Mouse (Mus musculus) monocyte, adult 5-6 weeks (primary cell): Measurements from ENCODE around the gene Fndc8. TPM values are rescaled to one million over a fixed set of nuclear protein-coding genes. Genes with fewer than 3 reads are reported as not detected.

Experiments used
- ATAC-seq: fragments of 153-309, 156-312 bp; replicated peaks from 2 replicates; pipeline ENCODE4 v1.8.0; 2017; ENCODE audit warnings: mild to moderate bottlenecking; ENCODE audit not compliant: low TSS enrichment, insufficient number of reproducible peaks, severe bottlenecking, poor library complexity, low FRiP score
- total RNA-seq: library from RNA; stranded (forward); fragments of 200-1000, 200-491, 200-594 nt; gene quantifications from 3 replicates; pipeline ENCODE4 v1.2.3, GENCODE M21; 2017

Fndc8 gene
- total RNA-seq, 1 experiment from 2014 or later: not detected

- no peak for ATAC-seq
Measured at GRCm38 (mm10) chr11:82866850-82867564, 24.9 kb upstream of the Fndc8 start.

- ATAC-seq: no peak
Measured at GRCm38 (mm10) chr11:82867956-82868355, 24.0 kb upstream of the Fndc8 start.

DNA sequence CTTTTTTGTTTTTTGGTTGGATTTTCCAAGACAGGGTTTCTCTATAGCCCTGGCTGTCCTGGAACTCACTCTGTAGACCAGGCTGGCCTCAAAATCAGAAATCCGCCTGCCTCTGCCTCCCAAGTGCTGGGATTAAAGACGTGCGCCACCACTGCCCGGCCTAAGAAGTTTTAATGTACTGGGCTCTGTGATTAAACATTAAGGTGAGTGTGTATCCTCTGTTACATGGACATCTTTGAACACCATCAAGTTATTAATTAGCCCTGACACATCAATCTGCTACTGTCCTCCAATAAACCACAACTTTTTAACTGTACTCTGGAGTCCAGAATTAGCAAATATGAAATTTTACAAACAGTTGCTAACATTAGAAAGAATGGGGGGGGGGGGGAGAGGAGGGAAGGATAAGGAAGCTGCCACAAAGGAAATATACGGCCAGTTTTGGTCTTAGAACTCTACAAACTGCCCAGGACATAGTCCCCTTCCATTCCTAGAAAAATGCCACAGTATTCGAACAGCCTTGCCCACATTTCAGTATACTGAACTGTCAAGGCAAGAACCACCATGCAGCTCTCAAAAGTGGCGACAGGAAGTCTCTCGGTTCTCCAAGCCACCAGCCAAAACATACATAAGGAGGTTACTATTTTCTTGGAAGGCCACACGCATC, 22.3 kb upstream of the Fndc8 start:
- ATAC-seq: no peak

- ATAC-seq: peak; percentile 77
Measured at GRCm38 (mm10) chr11:82870173-82871030, 21.5 kb upstream of the Fndc8 start.

DNA sequence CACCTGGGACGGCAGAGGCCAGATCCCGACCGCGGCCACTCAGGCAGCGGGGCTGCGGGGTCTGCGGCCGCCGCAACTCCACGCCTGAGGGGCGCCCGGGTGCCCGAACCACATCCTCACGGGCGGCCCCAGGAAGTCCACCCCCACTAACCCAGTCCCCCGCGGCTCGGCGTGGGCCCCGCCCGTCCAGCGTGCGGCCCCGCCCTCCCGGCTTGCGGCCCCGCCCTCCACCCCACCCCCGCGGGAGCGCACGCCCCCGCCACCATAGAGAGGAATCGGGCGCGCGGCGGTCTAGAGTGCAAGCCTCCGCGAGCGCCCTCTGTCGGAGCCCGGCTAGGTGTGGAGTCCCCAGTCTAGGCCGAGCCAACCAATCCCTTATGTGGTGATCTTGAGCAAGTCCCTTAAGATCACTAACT, 20.9 kb upstream of the Fndc8 start, which contains the start of gene Rffl:
Gene Rffl (minus strand): TSS at position 180 of the 416 bp plus-strand sequence.
- peak; percentile 83 for ATAC-seq

DNA sequence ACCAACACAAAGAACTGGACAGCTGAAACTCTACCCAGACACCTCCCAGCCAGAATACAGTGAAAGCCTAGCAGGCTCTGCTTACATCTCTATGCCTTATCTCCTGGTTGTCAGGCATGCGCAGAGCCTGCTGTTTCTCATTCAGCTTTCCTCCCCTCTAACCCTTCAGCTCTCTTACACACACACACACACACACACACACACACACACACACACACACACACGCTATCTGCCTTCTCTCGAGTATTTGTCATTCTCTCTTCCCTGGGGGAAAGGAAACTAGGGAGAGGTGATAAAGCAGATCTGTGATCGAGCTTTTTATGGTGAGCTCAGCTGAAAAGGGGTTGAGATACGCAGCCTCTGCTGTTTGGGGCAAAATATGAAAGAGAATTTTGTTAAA, 17.0 kb upstream of the Fndc8 start:
- no peak for ATAC-seq

- no peak for ATAC-seq
Measured at GRCm38 (mm10) chr11:82875631-82876030, 16.3 kb upstream of the Fndc8 start.

GRCm38 (mm10) chr11:82877726-82878344, 14.1 kb upstream of the Fndc8 start:
- ATAC-seq: no peak

DNA sequence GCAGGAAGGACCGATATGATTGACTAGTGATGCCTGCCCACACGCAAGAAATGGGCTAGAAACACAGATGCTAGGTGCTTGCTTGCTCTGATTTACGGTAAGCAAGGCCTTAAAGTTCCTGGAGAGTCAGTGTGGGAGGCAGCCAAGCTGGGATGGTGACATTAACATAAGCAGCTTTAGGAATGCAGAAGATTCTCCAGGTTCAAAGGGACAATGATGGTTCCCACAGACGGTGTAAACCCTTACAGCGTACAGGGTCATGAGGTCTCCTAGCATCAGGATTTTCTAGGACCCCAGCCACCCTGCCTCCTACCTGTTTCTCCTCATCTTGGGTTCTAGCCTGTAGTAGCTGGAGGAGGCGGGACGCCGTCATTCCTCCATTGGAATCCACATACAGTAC, 8.7 kb upstream of the Fndc8 start:
- no peak for ATAC-seq

- ATAC-seq: no peak
Measured at GRCm38 (mm10) chr11:82886559-82886958, 5.4 kb upstream of the Fndc8 start.

DNA sequence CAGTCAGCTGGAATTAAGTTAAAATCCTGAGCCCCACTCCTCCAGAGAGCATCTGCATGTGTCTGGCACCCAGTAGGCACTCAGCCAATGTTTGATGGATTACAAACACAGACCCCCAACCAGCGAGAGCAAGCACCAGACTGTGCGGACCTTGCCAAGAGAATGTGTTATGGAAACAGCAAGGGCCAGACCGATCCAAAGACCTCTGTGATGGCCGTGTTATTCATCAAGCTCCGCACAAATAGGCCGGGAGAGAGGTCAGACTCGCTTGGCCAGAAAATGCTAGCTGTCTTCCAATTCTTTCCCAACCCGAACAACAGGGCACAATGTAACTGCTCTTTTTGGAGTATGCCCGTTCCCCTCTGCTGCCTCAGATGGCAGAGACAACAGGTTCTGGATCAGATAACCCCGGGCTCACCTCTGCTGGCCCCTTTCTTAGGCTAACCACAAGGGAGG, 3.4 kb upstream of the Fndc8 start:
- no peak for ATAC-seq

DNA sequence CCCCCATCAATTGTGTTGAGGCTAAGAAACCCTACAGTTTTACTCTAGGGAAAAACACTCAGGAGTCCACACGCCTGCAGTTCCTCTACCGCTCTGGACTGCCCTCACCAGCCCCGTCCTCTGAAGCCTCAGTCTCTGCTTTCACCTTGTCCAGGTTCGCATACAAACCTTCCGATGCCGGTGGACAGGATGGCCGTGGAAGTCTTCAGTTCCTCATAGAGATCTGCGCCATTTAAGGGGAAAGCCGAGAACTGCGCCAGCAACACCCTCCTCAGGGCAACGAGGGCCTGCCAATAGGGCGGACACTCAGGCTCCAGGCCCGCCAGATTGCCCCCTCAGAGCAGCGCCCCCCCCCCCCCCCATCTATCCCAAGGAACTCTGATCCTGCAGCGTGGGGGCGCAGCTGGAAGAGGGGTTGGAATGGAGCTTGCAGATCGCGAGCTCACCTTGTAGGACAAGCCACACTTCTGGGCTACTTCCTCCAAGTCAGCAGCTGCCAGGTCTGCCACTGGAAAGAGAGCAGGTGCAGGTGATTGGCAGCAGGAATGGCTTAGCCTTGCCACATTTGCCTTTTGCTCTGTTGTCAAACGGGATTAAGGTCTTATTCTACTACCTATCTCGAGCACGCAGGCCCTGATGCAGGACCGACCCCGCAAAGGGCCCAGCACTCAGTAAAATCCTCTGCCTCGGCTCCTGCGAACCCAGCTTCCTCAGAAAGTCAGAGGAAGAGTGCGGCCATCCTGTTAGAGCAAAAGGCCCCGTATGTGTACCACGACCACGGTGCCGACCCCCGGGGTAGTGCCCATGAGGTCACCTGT, 2.2 kb upstream of the Fndc8 start:
- ATAC-seq: peak; percentile 19; the same call in 1 of the 2 replicates

DNA sequence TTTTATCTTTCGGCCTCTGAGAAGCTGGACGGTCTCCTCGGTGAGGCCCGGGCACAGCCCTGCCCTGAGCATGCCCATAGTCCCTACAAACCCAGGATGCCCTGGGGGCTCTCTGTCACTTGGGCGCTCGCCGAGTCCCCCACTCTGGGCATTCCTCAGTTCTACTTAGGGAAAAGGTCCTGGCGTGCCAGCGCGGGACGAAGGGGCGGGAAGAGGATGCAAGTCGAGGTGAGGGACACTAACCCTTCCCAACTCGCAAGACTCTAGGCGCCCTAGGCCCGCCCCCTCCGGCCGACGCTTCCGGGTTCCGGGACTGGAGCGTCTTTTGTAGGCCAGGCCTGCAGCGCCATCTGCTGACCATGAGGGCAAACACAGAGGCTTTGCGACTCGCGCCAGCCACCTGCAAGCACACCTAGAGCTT, 1.6 kb upstream of the Fndc8 start, which contains the start of gene Rad51d:
Gene Rad51d (minus strand): TSS at position 273 of the 421 bp plus-strand sequence.
- peak; percentile 93 for ATAC-seq

- ATAC-seq: no peak
Measured at GRCm38 (mm10) chr11:82897478-82897877, 5.6 kb downstream of the Fndc8 start.

DNA sequence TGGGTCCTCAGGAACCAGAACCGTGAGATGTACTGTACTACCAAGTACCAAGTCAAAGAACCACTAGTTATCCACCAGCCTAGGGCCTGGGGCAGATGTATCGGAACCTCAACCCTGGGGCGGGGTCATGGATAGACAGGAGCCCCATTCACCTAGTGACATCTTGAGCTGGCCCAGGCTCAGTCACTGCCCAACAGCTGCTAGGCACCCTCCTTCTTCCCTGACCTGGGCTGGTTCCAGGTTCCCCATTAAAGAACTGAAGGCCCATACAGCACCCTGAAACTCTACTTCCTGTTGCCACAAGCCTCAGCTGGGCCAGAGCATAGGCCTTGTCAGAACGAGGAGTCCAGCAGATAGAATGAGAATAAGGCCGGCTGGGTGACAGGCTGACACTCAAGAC, 7.8 kb downstream of the Fndc8 start:
- no peak for ATAC-seq

- no peak for ATAC-seq
Measured at GRCm38 (mm10) chr11:82901606-82902310, 9.8 kb downstream of the Fndc8 start.

GRCm38 (mm10) chr11:82904952-82905351, 13.0 kb downstream of the Fndc8 start:
- ATAC-seq: no peak
